Mouse (Mus musculus): ENCODE results near the gene Msi1.
"Not testable (repeated sequence)": the region's sequence is repeated elsewhere in the genome, so short reads cannot be mapped to it uniquely, and the experiment has no call there.

The Msi1 gene

GRCm38 (mm10) chr5:115490638-115491000, 61.2 kb downstream of the Msi1 start:
- DNase-seq, result no peak

GRCm38 (mm10) chr5:115491076-115491475, 61.7 kb downstream of the Msi1 start:
- DNase-seq, result no peak

- DNase-seq, result peak in 1 of 2 experiments; percentile 48
Measured at GRCm38 (mm10) chr5:115491771-115492322, 62.4 kb downstream of the Msi1 start.

- DNase-seq, result no peak
Measured at GRCm38 (mm10) chr5:115492711-115493335, 63.4 kb downstream of the Msi1 start.

GRCm38 (mm10) chr5:115493441-115493840, 64.0 kb downstream of the Msi1 start:
- DNase-seq, result no peak

- DNase-seq, result not testable (repeated sequence)
Measured at GRCm38 (mm10) chr5:115495618-115496017, 66.2 kb downstream of the Msi1 start.

GRCm38 (mm10) chr5:115497033-115497432, 67.6 kb downstream of the Msi1 start:
- DNase-seq, result no peak

- no peak for DNase-seq
Measured at GRCm38 (mm10) chr5:115498307-115499240, 69.2 kb downstream of the Msi1 start.

- no peak for DNase-seq
Measured at GRCm38 (mm10) chr5:115500383-115500935, 71.1 kb downstream of the Msi1 start.

- no peak for DNase-seq
Measured at GRCm38 (mm10) chr5:115503035-115503434, 73.6 kb downstream of the Msi1 start.

Measured in cerebellum, postnatal 14 days (tissue).